Mouse (Mus musculus) testis, postnatal 14 days (tissue): Measurements from ENCODE around the gene Smn1.
"Not testable (repeated sequence)": the region's sequence is repeated elsewhere in the genome, so short reads cannot be mapped to it uniquely, and the experiment has no call there.

Experiments used
- DNase-seq: peaks from one replicate; pipeline ENCODE4 v3.0.0; 2021; ENCODE audit warnings: low spot score

Smn1 gene

GRCm38 (mm10) chr13:100124423-100125257, at the start of gene Smn1:
Gene Smn1 (plus strand): TSS chr13:100124852.
- DNase-seq = peak; percentile 92

DNA sequence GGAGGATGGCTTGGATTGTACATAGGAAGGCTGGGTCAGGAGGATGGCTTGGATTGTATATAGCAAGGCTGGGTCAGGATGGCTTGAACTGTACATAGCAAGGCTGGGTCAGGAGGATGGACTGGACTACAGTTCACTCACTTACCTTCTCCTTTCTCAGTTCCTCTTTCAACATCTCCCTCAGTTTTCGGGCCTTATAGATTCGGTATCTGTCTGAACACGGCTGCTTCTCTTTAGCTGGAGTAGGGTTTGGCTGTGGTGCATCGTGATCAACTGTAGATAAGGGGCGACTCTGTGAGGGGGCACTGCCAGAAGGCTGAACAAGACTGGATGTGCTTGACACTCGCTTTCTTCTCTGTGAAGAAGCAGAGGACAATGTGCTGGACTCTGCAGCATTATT, 25.8 kb upstream of the Smn1 start:
- no peak for DNase-seq

GRCm38 (mm10) chr13:100103052-100103658, 21.5 kb upstream of the Smn1 start:
- no peak for DNase-seq

DNA sequence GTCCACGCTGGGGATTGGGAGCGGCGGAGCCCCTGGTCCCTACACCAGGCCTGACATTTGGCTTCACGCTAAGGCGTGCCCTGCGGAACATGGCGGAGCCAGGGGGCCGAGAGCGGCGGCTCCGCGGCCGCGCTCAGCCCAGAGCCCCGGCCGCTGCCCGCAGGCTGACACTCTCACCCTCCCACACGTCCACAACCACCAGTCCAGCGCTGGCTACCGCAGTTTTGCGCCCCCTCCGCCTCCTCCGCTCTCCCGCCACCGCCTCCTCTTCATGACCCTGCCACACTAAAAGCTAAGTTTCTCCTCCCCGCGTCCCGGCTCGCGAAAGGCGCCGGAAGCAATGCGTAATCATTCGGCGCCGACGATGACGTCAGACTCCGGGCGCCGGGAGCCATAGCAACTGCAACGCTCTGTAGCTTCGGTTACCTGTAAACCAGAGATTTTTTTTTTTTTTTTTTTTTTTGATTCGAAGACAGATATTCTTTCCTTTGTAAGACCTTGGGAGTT, 20.9 kb upstream of the Smn1 start, which contains the start of gene Bdp1:
Bdp1 (minus strand) TSS at position 323 of the 507 bp plus-strand sequence.
- DNase-seq = peak; percentile 93

GRCm38 (mm10) chr13:100107652-100108472, 16.8 kb upstream of the Smn1 start, which contains the start of gene Serf1:
Gene Serf1 (plus strand): TSS chr13:100108012.
- peak; percentile 86 for DNase-seq

DNA sequence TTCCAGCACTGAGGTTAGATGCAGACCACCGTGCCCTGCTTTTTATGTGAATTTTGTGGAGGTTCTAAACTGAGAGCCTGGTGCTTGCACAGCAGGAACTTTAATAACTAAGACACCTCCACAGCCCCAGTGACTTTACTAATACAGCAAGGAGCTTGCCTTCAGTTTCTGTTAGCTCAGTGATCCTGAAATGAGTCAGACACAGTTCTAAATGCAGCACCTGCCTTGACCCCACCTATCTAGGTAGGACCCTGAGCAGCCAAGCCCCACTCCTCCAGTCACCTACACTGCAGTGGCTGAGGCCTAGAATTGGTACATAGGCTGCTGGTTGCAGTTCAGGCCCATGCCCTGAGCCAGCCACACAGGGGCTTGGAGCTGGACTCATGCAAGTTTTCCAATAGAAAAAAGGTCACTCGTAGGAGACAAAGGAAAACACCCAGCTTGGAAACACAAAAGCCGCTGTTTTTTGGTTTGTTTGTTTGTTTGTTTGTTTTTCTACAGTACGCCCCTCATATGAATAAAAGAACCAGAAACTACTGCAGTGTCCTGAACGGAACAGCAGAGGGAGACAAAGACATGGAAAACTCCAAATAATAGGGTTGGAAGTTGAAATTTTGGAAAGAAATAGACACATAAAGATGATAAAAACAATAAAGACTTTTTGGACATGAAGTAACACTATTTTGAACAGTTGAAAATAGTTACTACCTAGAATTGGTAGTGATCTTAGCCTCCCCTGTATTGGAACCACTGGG, 12.3 kb upstream of the Smn1 start:
- DNase-seq = no peak

DNA sequence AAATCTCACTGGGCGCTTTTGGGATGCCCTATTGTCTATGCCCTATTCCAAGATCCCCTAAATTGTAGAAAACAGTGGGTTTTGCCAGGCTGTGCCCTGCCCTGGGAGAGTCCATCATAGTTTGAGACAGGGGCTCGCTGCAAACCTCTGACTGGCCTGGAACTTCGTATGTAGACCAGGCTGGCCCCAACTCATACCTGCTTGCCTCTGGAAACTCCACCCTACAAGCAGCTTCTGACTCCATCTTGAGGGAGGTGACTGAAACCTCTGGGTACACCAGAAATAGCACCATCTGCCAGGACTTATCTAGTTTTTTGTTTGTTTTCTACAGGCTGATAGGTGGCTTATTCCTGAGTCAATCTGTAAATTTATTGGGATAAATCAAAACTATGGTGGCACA, 682 bp upstream of the Smn1 start:
- no peak for DNase-seq

DNA sequence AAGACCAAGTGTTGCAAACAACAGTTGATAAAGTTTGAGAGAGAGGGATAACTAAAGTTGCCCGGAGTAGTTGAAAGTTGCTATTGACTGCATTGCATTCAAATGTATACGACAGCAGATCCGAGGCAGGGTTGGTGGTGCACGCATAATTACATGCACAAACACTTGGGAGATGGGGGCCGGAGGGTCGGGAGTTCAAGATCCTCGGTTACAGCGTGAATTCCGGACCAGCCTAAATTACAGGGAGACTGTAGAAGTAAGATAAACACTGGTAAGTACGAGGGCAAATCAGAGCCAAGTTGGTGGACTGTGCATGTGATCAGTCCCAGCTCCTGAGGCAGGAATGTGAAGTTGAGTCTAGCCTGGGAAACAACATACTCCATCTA, 599 bp downstream of the Smn1 start:
- DNase-seq = no peak

DNA sequence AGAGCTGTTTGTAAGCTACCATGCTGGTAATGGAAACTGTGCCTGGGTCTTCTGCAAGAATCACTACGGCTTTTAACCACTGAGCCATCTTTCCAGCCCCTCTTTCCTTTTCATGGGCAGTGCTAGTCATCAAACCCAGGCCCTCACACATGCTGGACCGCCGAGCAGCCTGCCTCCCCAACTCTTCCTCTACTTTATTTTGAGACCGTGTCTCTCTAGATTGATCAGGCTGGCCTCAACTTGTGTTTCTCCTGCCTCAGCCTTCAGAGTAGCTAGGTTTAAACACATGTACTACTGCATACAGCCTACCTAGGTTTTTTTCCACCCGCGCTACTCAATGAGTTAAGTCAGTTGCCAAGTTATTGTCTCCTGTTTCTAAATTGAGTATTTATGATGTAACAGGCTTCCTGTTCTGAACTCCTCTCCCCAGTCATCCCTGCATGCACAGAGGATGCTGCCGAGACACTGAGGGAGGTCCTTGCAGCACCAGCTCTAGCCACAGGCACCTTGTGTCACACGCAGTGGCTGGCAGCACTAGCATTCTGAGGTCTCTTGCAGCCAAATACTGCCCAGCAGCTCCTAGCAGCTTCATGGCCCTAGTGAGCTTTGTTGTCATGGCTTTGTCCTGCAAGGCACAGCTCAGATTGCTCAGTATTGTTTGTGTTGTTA, 17.1 kb downstream of the Smn1 start:
- DNase-seq = no peak

- no peak for DNase-seq
These were observed 28.0 kb downstream of the Smn1 start for GRCm38 (mm10) chr13:100152659-100153058.

- DNase-seq = no peak
These were observed 32.0 kb downstream of the Smn1 start for GRCm38 (mm10) chr13:100156624-100157023.

DNA sequence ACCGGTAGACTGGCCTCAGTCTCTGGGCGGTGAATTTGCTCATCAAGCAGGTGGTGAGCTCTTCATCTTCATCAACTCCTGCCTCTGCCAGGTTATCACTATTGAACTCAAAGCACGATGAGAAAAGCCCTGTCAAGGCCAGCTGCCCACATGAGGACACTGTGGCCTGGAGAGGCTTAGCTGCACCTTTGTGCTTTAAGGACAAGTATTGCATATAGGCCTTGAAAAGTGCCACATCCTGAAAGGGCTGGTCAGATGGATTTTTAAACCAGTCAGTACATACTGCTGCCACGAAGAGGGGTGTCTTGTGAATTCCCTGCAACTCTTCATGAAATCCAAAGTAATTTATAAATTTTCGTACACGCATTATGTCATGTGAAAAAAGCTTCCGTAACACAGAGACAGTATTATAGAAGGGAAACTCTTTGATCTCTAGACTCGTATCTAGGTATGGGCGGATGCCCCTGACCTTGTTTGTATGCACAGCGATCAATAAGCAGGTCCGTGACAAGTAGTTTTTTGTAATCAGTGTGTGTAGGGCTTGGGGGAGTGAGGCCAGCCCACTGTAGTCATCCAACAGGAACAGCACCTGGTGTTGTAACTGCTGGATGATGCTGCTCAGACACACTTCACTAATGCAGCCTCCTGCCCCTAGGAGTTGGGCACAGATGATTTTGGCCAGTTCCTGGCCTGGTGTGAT, 36.7 kb downstream of the Smn1 start:
- DNase-seq = not testable (repeated sequence)

GRCm38 (mm10) chr13:100162467-100162866, 37.8 kb downstream of the Smn1 start:
- DNase-seq = not testable (repeated sequence)

- DNase-seq = not testable (repeated sequence)
These were observed 41.7 kb downstream of the Smn1 start for GRCm38 (mm10) chr13:100166378-100166777.

DNA sequence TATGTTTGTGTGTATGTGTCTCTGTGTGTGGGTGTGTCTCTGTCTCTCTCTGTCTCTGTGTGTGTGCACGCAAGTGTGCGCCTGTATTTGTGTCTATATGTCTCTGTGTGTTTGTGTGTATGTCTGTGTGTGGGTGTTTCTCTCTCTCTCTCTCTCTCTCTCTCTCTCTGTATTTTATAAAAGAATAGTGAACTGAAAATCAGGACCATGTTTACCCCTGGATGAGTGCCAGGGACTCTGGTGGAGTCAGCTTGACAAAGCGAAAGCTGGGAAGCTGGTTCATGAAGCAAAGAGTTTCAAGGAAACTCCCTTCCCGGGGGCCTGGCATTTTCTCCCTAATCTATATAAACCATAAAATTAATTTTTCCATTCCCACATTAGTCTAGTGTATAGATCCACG, 49.7 kb downstream of the Smn1 start:
- DNase-seq = not testable (repeated sequence)

- not testable (repeated sequence) for DNase-seq
These were observed 58.5 kb downstream of the Smn1 start for GRCm38 (mm10) chr13:100183111-100183510.
